Mouse (Mus musculus) liver, embryonic 14.5 days (tissue): Measurements from ENCODE around the gene Birc3. TPM values are rescaled to one million over a fixed set of nuclear protein-coding genes. Genes with fewer than 3 reads are reported as not detected.
A peak's percentile ranks its signal among the peaks of the same experiment; 100 is the strongest.

Experiments
- ATAC-seq: fragments of 200-750 bp; cut with Nextera tagmentation; 2 replicates; pipeline ENCODE4 v1.8.0; 2017; ENCODE audit warnings: moderate number of reproducible peaks, mild to moderate bottlenecking, moderate library complexity; ENCODE audit not compliant: insufficient read depth
- DNase-seq, 3 experiments: peaks; one replicate each; pipeline ENCODE4 v3.0.0-alpha.2; 2012 to 2013; ENCODE audit warnings: low read depth in 3 of 3, low spot score in 3 of 3
- H3K27ac ChIP-seq: fragments of 300-500 bp; sonication (generic); 2 replicates; pipeline ENCODE4 v1.5.1; 2014; ENCODE audit warnings: moderate library complexity, mild to moderate bottlenecking, control low read depth, inconsistent platforms
- H3K27me3 ChIP-seq: fragments of 300-500 bp; sonication (generic); 2 replicates; pipeline ENCODE4 v1.6.1; 2014; ENCODE audit warnings: mild to moderate bottlenecking, low read length, moderate library complexity; ENCODE audit not compliant: control insufficient read depth, insufficient read depth
- H3K36me3 ChIP-seq: fragments of 300-500 bp; sonication (generic); replicated peaks from 2 replicates; pipeline ENCODE4 v1.6.1; 2014; ENCODE audit warnings: low read depth; ENCODE audit not compliant: control insufficient read depth, insufficient read depth
- H3K4me1 ChIP-seq, 2 experiments: fragments of 200-500 bp in 1 of 2; fragments of 300-500 bp in 1 of 2; sonication (generic) in 1 of 2; replicated peaks; 2 replicates each; pipeline ENCODE4 v1.6.1; 2012 to 2014; ENCODE audit warnings: antibody characterized with exemption in 1 of 2, inconsistent platforms in 1 of 2, low read length in 1 of 2; ENCODE audit not compliant: control insufficient read depth in 2 of 2, insufficient read depth in 2 of 2
- H3K4me2 ChIP-seq: fragments of 300-500 bp; sonication (generic); 2 replicates; pipeline ENCODE4 v1.6.1; 2014; ENCODE audit warnings: low read depth, mild to moderate bottlenecking, control low read depth, moderate library complexity
- H3K4me3 ChIP-seq, 2 experiments: fragments of 200-500 bp in 1 of 2; fragments of 300-500 bp in 1 of 2; sonication (generic) in 1 of 2; 2 replicates each; pipeline ENCODE4 v1.5.1; 2012 to 2014; ENCODE audit warnings: low read depth in 2 of 2, low read length in 2 of 2, mild to moderate bottlenecking in 2 of 2, control low read depth in 1 of 2, inconsistent platforms in 1 of 2, moderate library complexity in 1 of 2; ENCODE audit not compliant: insufficient read depth in 1 of 2
- H3K9ac ChIP-seq: fragments of 300-500 bp; sonication (generic); replicated peaks from 2 replicates; pipeline ENCODE4 v1.6.1; 2014; ENCODE audit warnings: mild to moderate bottlenecking, control low read depth, moderate library complexity
- H3K9me3 ChIP-seq: fragments of 300-500 bp; sonication (generic); 2 replicates; pipeline ENCODE4 v1.6.1; 2016; ENCODE audit warnings: low read length, mixed read lengths; ENCODE audit not compliant: control insufficient read depth
- CTCF ChIP-seq: IDR thresholded peaks from 2 replicates; pipeline ENCODE4 v1.5.1; 2016; ENCODE audit warnings: antibody characterized with exemption, low read depth, control low read depth
- EP300 ChIP-seq: IDR thresholded peaks from 2 replicates; pipeline ENCODE4 v1.6.1; 2016; ENCODE audit warnings: antibody characterized with exemption, low read depth
- WGBS: fragments of 180-500 bp; shearing (Covaris S2); extraction: QIAGEN DNeasy Blood & Tissue Kit; methylation state at CpG from one replicate; pipeline ENCODE4 v1.1.7; 2014; ENCODE audit not compliant: insufficient replicate concordance; 5-methylcytosine and 5-hydroxymethylcytosine counted together
- polyA plus RNA-seq, 2 experiments: library from polyadenylated mRNA; depleted of rRNA in 1 of 2; stranded (reverse) in 1 of 2; unstranded in 1 of 2; fragments of >200 nt; fragmentation: Nextera tagmentation in 1 of 2; extraction: Ambion mirVana in 1 of 2; gene quantifications; 2 replicates each; pipeline versions ENCODE4 v1.2.1 to v1.2.3; 2012 to 2014

Gene Birc3
- polyA plus RNA-seq, 2 experiments, result 4.7 TPM

DNA sequence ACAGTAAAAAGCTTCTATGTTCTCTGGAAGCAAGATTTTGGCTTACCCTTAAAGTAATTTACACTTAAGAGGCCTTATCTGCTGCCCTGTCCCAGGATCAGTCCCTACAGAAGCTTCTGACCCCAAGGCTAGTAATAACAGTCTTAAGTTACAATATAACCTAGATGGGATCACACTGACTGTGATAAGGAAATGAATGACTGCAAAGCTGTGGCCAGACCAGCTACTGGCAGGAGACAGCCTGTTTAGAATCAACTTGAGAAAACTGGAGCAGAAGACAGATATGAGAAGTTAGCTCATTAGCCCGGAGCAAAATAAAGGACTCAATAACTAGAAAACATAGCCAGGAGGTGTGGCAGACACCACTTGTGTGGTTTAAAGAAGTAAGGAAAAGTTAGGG is 33.6 kb upstream of the Birc3 start:
- Histone ChIP-seq H3K4me3 (no peak overlapping the region), H3K4me1 (peaks cover 0 to 9% of the 10 kb centered on the region in 2 experiments; a peak in 2 of 4 replicates), H3K27ac (no peak overlapping the region), H3K27me3 (no peaks in the 10 kb centered on the region), H3K9ac (no peak overlapping the region), H3K9me3 (no peaks in the 10 kb centered on the region), H3K36me3 (no peaks in the 10 kb centered on the region), H3K4me2 (no peak overlapping the region)
- ATAC-seq (no peak), DNase-seq (no peak)
- TF ChIP-seq EP300 (no peak), CTCF (no peak)
- WGBS, result 64% methylated on average over 1 of the region's 1 CpGs

DNA sequence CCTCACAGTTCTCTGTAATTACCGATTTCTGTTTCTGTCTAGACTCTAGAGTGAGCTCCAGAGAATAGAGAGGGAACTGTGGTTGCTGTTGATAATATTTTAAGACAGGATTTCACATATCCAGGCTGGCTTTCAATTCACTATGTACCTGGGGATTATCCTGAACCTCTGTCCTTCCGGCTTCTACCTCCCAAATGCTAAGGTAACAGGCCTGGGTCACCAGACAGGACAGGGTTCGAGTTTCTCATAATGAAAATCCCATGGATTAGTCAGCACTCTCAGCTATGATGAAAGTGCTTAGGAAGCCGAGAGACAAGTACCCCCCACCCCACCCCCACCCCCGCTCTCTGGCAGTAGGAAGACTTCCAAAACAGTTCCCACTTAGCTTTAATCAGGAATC is 30.8 kb upstream of the Birc3 start:
- Histone ChIP-seq H3K9ac (no peak overlapping the region), H3K9me3 (no peaks in the 10 kb centered on the region), H3K27me3 (no peaks in the 10 kb centered on the region), H3K4me1 (peaks cover 0 to 9% of the 10 kb centered on the region in 2 experiments; a peak in 2 of 4 replicates), H3K36me3 (no peaks in the 10 kb centered on the region), H3K4me3 (no peak overlapping the region), H3K4me2 (no peak overlapping the region), H3K27ac (no peak overlapping the region)
- DNase-seq, result no peak
- no peak for ATAC-seq
- no peak for TF ChIP-seq EP300
- 50% methylated on average over 5 of the region's 5 CpGs for WGBS

- no peak overlapping the region for H3K4me2 ChIP-seq
- no peaks in the 10 kb centered on the region for H3K27me3 ChIP-seq
- H3K4me1 ChIP-seq, result peaks cover 0 to 9% of the 10 kb centered on the region in 2 experiments; a peak in 2 of 4 replicates
- 0 out of 2 replicates have a peak, but pooled peaks have one; percentile 45 for ATAC-seq
- H3K9ac ChIP-seq, result no peak overlapping the region
- WGBS, result 56% methylated on average over 2 of the region's 2 CpGs
- no peak for TF ChIP-seq EP300
- no peak for TF ChIP-seq CTCF
- H3K36me3 ChIP-seq, result no peaks in the 10 kb centered on the region
- H3K4me3 ChIP-seq, result no peak overlapping the region
- DNase-seq, result no peak
- no peak overlapping the region for H3K27ac ChIP-seq
- no peaks in the 10 kb centered on the region for H3K9me3 ChIP-seq
Measured at GRCm38 (mm10) chr9:7903262-7903661, 30.3 kb upstream of the Birc3 start.

DNA sequence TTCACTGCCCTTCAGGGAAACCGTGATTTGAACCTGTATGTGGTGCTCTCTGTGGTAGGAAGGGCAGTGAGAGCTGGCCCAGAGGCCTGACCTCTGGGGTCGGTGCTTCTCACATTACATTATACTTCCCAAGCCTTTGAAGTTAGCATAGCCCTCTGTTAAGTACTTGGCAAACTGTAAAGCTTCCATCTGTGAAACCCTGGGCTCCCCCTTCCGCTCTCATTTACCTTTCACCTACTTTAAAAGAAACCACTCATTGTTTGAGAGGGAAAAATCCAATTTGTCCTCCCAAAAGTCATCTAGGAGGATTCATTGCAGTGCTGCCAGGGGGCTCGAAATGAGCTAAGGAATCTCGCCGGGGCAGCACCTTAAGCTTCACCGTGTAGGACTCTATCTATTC is 29.3 kb upstream of the Birc3 start:
- ATAC-seq (no peak), DNase-seq (no peak)
- WGBS, result 58% methylated on average over 7 of the region's 7 CpGs
- Histone ChIP-seq H3K36me3 (no peaks in the 10 kb centered on the region), H3K27ac (no peak overlapping the region), H3K4me3 (no peak overlapping the region), H3K4me1 (peaks cover 0 to 9% of the 10 kb centered on the region in 2 experiments; a peak in 2 of 4 replicates), H3K9me3 (no peaks in the 10 kb centered on the region), H3K27me3 (no peaks in the 10 kb centered on the region), H3K4me2 (no peak overlapping the region), H3K9ac (no peak overlapping the region)
- no peak for TF ChIP-seq CTCF
- no peak for TF ChIP-seq EP300

GRCm38 (mm10) chr9:7900965-7901364 is 28.0 kb upstream of the Birc3 start:
- Histone ChIP-seq H3K9me3 (no peaks in the 10 kb centered on the region), H3K27me3 (no peaks in the 10 kb centered on the region), H3K4me3 (no peak overlapping the region), H3K4me1 (peaks cover 0 to 9% of the 10 kb centered on the region in 2 experiments; a peak in 2 of 4 replicates), H3K9ac (no peak overlapping the region), H3K4me2 (no peak overlapping the region), H3K27ac (no peak overlapping the region), H3K36me3 (no peaks in the 10 kb centered on the region)
- 69% methylated on average over 8 of the region's 8 CpGs for WGBS
- DNase-seq (no peak), ATAC-seq (no peak)
- TF ChIP-seq EP300 (no peak), CTCF (no peak)
